Mouse (Mus musculus): ENCODE measurements around the gene Sema4c. TPM values are rescaled to one million over a fixed set of nuclear protein-coding genes. Genes with fewer than 3 reads are reported as not detected.
A peak's percentile ranks its signal among the peaks of the same experiment; 100 is the strongest.

Gene Sema4c
- polyA plus RNA-seq, 1 experiment from 2014 or later, result 29.4 TPM

DNA sequence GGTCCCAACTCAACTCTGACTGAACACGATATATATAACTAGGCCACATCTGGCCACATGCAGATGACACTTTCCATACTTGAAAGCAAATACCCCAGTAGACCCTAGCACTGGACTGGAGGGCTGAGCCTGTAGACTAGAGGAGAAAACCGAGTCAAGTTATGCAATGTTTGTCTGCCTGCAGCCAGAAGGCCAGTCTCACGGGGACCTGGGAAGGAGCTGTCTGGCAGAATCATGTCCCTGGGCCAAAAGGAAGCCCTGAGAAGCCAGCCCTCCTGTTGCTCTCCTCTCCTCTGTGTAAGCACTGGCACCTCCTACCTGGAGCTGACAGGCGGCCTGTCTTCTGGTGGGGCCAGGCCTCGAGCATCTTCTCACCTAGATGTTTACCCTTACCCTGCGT lies 17.2 kb upstream of the Sema4c start:
- no peak overlapping the region for H3K9ac ChIP-seq
- no peak overlapping the region for H3K27ac ChIP-seq
- no peaks in the 10 kb centered on the region for H3K27me3 ChIP-seq
- H3K4me2 ChIP-seq (replicated peaks), result no peak overlapping the region
- no peaks in the 10 kb centered on the region for H3K36me3 ChIP-seq
- 57% methylated on average over 6 of the region's 6 CpGs for WGBS
- no peak overlapping the region for H3K4me3 ChIP-seq
- no peaks in the 10 kb centered on the region for H3K9me3 ChIP-seq
- H3K4me1 ChIP-seq, result peaks cover 36% of the 10 kb centered on the region
- ATAC-seq (ENCODE audit: insufficient number of reproducible peaks, insufficient read depth, low FRiP score, low TSS enrichment), result no peak

GRCm38 (mm10) chr1:36574196-36574955 lies 16.2 kb upstream of the Sema4c start:
- Histone ChIP-seq H3K36me3 (no peaks in the 10 kb centered on the region), H3K4me2 (replicated peaks) (no peak overlapping the region), H3K9ac (no peak overlapping the region), H3K4me1 (peaks cover 30% of the 10 kb centered on the region), H3K9me3 (no peaks in the 10 kb centered on the region), H3K27me3 (no peaks in the 10 kb centered on the region), H3K4me3 (no peak overlapping the region), H3K27ac (no peak overlapping the region)
- ATAC-seq (ENCODE audit: insufficient number of reproducible peaks, insufficient read depth, low FRiP score, low TSS enrichment), result no peak
- 75% methylated on average over 5 of the region's 5 CpGs for whole genome bisulfite sequencing

DNA sequence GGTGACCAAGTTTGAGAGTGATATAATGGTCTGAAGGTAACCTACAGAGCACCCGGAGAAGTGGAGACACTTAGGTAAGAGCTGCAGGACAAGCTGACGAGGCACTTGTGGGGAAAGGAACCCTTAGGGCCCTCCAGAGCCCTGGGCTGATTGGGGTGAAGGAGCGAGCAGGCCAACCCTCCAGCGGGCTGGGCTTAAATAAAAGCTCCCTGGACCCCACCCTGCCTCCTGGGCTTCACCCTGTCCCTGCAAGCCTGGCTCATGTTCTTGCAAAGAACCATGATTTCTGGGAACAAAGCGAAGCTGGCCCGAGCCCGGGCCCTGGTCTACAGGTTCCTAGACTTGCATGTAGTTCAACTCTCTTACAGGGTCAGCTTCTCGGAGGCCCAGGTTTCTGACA lies 15.4 kb upstream of the Sema4c start:
- no peaks in the 10 kb centered on the region for H3K36me3 ChIP-seq
- WGBS, result 76% methylated on average over 8 of the region's 8 CpGs
- H3K4me2 ChIP-seq (replicated peaks), result no peak overlapping the region
- ATAC-seq (ENCODE audit: insufficient number of reproducible peaks, insufficient read depth, low FRiP score, low TSS enrichment), result no peak
- H3K27ac ChIP-seq, result no peak overlapping the region
- H3K4me1 ChIP-seq, result peaks cover 32% of the 10 kb centered on the region
- no peaks in the 10 kb centered on the region for H3K9me3 ChIP-seq
- H3K27me3 ChIP-seq, result no peaks in the 10 kb centered on the region
- H3K9ac ChIP-seq, result no peak overlapping the region
- H3K4me3 ChIP-seq, result no peak overlapping the region

DNA sequence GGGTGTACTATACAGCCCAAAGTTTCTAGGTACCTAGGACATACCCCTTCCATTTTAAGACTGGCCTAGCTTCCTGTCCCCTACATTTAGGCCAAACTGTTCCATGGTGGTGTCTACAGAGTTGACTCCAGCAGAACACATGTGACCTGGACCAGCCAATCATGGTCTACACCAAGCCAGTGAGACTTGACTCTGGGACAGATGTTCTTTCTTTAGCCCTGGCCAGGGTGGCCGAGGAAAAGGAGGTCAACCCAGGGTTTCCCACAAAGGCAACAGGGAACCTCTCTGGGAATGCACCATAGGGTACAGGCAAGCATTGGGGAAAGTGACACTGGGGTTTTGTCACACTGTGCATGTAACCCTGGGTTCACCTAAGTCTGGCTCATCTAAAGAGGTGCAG lies 14.6 kb upstream of the Sema4c start:
- Histone ChIP-seq H3K36me3 (no peaks in the 10 kb centered on the region), H3K27me3 (no peaks in the 10 kb centered on the region), H3K4me3 (no peak overlapping the region), H3K9me3 (no peaks in the 10 kb centered on the region), H3K9ac (no peak overlapping the region), H3K27ac (no peak overlapping the region), H3K4me2 (replicated peaks) (no peak overlapping the region), H3K4me1 (peaks cover 39% of the 10 kb centered on the region)
- 46% methylated on average over 1 of the region's 1 CpGs for WGBS
- ATAC-seq (ENCODE audit: insufficient number of reproducible peaks, insufficient read depth, low FRiP score, low TSS enrichment), result no peak

DNA sequence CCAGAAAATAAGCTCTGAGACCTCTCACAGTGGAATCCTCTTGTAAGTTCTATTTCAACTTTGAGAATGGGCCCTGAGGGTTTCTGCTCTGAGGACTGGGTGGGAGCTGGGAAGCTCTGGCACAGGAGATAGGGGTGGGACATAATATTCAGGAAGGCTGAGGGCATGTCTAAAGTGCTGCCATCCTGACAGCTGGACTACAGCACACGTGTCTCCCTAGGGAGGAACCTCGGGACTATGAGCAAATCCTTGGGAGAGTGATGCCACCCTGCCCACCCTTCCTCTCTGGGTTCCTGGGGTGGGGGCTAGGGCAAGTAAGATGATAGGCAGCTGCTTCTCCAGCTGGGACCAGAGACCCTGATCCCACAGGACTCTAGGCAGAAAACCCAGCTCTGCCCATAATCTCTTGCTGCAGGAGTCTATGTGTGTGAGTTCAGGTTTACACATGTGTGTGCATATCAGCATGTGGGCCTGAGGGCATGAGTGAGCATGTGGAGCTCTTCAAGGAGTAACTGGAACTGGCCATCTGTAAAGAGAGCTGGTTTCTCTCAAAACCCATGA lies 14.1 kb upstream of the Sema4c start:
- H3K9ac ChIP-seq, result no peak overlapping the region
- no peaks in the 10 kb centered on the region for H3K27me3 ChIP-seq
- no peak overlapping the region for H3K4me3 ChIP-seq
- 74% methylated on average over 2 of the region's 2 CpGs for WGBS
- ATAC-seq (ENCODE audit: insufficient number of reproducible peaks, insufficient read depth, low FRiP score, low TSS enrichment), result no peak
- H3K27ac ChIP-seq, result no peak overlapping the region
- H3K9me3 ChIP-seq, result no peaks in the 10 kb centered on the region
- no peak overlapping the region for H3K4me2 ChIP-seq (replicated peaks)
- H3K4me1 ChIP-seq, result peaks cover 39% of the 10 kb centered on the region
- H3K36me3 ChIP-seq, result no peaks in the 10 kb centered on the region

DNA sequence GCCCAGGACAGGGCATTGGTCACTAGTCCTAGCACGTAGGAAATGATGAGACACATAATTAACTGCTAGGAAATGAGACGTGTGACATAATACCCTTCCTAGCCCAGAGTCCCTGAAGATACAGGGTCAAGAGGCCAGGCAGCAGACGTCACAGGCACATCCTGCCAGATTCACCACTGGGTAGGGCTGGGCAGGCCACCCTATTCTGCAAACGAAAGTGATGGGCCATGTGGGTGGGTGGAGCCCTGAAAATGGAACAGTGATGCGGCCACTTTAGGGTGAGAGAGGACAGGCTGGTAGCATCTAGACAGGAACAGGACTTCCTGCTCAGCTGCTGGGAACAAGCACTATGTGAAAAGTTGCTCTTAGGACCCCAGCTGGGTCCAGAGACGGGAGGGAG lies 13.5 kb upstream of the Sema4c start:
- no peak overlapping the region for H3K9ac ChIP-seq
- no peak for ATAC-seq (ENCODE audit: insufficient number of reproducible peaks, insufficient read depth, low FRiP score, low TSS enrichment)
- WGBS, result 34% methylated on average over 6 of the region's 6 CpGs
- H3K27me3 ChIP-seq, result no peaks in the 10 kb centered on the region
- no peak overlapping the region for H3K4me2 ChIP-seq (replicated peaks)
- H3K27ac ChIP-seq, result no peak overlapping the region
- H3K4me1 ChIP-seq, result peaks cover 38% of the 10 kb centered on the region
- H3K4me3 ChIP-seq, result no peak overlapping the region
- H3K9me3 ChIP-seq, result no peaks in the 10 kb centered on the region
- no peaks in the 10 kb centered on the region for H3K36me3 ChIP-seq

GRCm38 (mm10) chr1:36570320-36570719 lies 12.2 kb upstream of the Sema4c start:
- H3K4me2 ChIP-seq (replicated peaks), result no peak overlapping the region
- no peaks in the 10 kb centered on the region for H3K27me3 ChIP-seq
- H3K27ac ChIP-seq, result no peak overlapping the region
- no peak overlapping the region for H3K9ac ChIP-seq
- no peak overlapping the region for H3K4me3 ChIP-seq
- peaks cover 32% of the 10 kb centered on the region for H3K4me1 ChIP-seq
- WGBS, result 94% methylated on average over 5 of the region's 5 CpGs
- ATAC-seq (ENCODE audit: insufficient number of reproducible peaks, insufficient read depth, low FRiP score, low TSS enrichment), result no peak
- H3K36me3 ChIP-seq, result no peaks in the 10 kb centered on the region
- no peaks in the 10 kb centered on the region for H3K9me3 ChIP-seq

DNA sequence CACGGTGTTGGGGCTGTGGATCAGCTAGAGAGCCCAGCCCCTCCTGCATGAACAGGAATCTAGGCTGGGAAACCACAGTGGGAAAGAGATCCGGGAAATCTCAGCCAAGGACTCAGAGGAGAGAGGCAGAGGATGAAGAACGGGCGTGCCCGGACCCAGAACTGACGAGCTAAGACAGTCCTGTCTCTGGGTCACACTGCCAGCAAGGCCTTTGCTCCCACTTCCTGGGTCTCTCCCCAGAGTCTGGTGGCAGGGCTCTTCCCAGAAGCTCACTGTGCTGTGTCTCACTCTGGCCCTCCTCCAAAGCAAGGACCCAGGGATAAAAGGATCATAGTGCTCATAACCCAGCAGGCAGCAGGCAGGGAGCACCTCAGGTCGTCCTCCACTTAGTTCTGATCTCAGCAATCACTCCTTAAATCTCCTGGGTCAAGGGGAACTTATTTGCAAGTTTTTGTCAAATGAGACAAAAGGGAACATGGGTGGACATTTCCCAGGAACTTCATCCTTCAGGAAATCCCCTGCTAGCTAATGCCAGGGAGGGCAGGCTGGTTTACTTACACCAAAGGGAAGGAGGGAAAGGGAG lies 11.6 kb upstream of the Sema4c start:
- ATAC-seq (ENCODE audit: insufficient number of reproducible peaks, insufficient read depth, low FRiP score, low TSS enrichment), result no peak
- peaks cover 32% of the 10 kb centered on the region for H3K4me1 ChIP-seq
- no peak overlapping the region for H3K4me2 ChIP-seq (replicated peaks)
- H3K36me3 ChIP-seq, result no peaks in the 10 kb centered on the region
- H3K9ac ChIP-seq, result no peak overlapping the region
- H3K4me3 ChIP-seq, result no peak overlapping the region
- no peaks in the 10 kb centered on the region for H3K9me3 ChIP-seq
- H3K27me3 ChIP-seq, result no peaks in the 10 kb centered on the region
- WGBS, result 49% methylated on average over 7 of the region's 7 CpGs
- H3K27ac ChIP-seq, result no peak overlapping the region

GRCm38 (mm10) chr1:36568776-36569175 lies 10.6 kb upstream of the Sema4c start:
- Histone ChIP-seq H3K27ac (no peak overlapping the region), H3K9me3 (no peaks in the 10 kb centered on the region), H3K4me3 (no peak overlapping the region), H3K9ac (no peak overlapping the region), H3K27me3 (no peaks in the 10 kb centered on the region), H3K4me1 (peaks cover 22% of the 10 kb centered on the region), H3K4me2 (replicated peaks) (no peak overlapping the region), H3K36me3 (no peaks in the 10 kb centered on the region)
- ATAC-seq (ENCODE audit: insufficient number of reproducible peaks, insufficient read depth, low FRiP score, low TSS enrichment), result no peak
- 81% methylated on average over 4 of the region's 4 CpGs for WGBS

DNA sequence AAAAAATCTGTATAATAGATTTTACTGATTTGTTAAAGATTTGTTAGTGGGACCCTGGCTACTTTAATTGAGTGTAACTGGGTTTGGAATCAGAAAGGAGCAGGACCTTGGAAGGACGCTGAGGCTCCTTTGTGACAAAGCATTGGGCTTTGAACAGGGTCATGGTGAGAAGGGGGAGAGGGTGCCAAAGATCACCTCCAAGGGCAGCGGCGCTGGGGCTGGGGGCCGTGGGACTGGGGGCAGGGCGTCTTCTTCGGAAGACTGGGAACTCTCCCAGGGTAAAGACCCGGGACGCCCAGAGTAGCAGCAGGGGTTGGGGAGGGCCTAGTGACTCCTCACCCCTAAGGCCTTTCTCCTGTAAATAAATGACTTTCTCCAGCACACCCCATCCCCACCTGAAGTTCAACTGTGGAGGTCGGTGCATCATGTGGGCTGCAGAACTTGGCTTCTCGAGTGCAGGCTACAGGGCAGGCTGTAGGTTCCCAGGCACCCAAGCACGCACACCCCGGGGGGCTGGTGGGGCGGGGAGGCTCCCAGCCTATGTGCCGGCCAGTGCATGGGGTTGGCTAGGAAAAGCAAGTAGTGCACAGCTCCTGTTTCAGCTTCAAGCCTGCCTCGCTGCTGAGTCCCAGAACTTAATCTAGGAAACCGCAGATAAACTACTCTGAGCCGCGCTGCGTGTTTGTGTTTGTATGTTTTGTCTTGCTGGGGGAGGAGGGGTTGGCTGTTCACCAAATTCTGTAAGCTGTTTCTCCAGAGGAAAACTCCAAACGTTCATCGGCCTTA lies 9.9 kb upstream of the Sema4c start:
- no peaks in the 10 kb centered on the region for H3K27me3 ChIP-seq
- H3K27ac ChIP-seq, result peak overlapping the region; percentile 38; the same call in 1 of the 2 replicates
- peaks cover 22% of the 10 kb centered on the region for H3K4me1 ChIP-seq
- no peak overlapping the region for H3K4me2 ChIP-seq (replicated peaks)
- no peaks in the 10 kb centered on the region for H3K36me3 ChIP-seq
- no peaks in the 10 kb centered on the region for H3K9me3 ChIP-seq
- ATAC-seq (ENCODE audit: insufficient number of reproducible peaks, insufficient read depth, low FRiP score, low TSS enrichment), result no peak; the same call in 1 of the 2 replicates
- H3K4me3 ChIP-seq, result no peak overlapping the region
- 38% methylated on average over 21 of the region's 21 CpGs for WGBS
- no peak overlapping the region for H3K9ac ChIP-seq

GRCm38 (mm10) chr1:36566425-36566824 lies 8.3 kb upstream of the Sema4c start:
- H3K27ac ChIP-seq, result no peak overlapping the region
- H3K9me3 ChIP-seq, result no peaks in the 10 kb centered on the region
- no peaks in the 10 kb centered on the region for H3K36me3 ChIP-seq
- H3K4me1 ChIP-seq, result peaks cover 28% of the 10 kb centered on the region
- no peak overlapping the region for H3K4me3 ChIP-seq
- 8% methylated on average over 2 of the region's 2 CpGs for WGBS
- no peak overlapping the region for H3K9ac ChIP-seq
- H3K27me3 ChIP-seq, result no peaks in the 10 kb centered on the region
- ATAC-seq (ENCODE audit: insufficient number of reproducible peaks, insufficient read depth, low FRiP score, low TSS enrichment), result no peak
- H3K4me2 ChIP-seq (replicated peaks), result no peak overlapping the region

Measured in embryonic facial prominence, embryonic 12.5 days (tissue).